Mouse (Mus musculus) G1E-ER4 (cell line): ENCODE results near the gene Naa15. TPM values are rescaled to one million over a fixed set of nuclear protein-coding genes. Genes with fewer than 3 reads are reported as not detected.

Experiments
- GATA1 ChIP-seq: IDR thresholded peaks from one replicate; pipeline ENCODE4 v1.8.0; 2012; ENCODE audit warnings: low read length, inconsistent platforms
- polyA plus RNA-seq: library from polyadenylated mRNA; stranded (reverse); fragments of >175 nt; gene quantifications from 2 replicates; pipeline ENCODE4 v1.2.3, GENCODE M21; 2012

Naa15 gene
- polyA plus RNA-seq, 1 experiment = 16.1 TPM

GRCm38 (mm10) chr3:51387868-51388381 is 27.0 kb upstream of the Naa15 start:
- no peak for TF ChIP-seq GATA1

- peak; percentile 68 for TF ChIP-seq GATA1
Observed at GRCm38 (mm10) chr3:51388904-51389303, 26.0 kb upstream of the Naa15 start.

GRCm38 (mm10) chr3:51391095-51391494 is 23.9 kb upstream of the Naa15 start:
- TF ChIP-seq GATA1 = no peak

- TF ChIP-seq GATA1 = no peak
Observed at GRCm38 (mm10) chr3:51391591-51391990, 23.4 kb upstream of the Naa15 start.

- TF ChIP-seq GATA1 = no peak
Observed at GRCm38 (mm10) chr3:51393651-51394050, 21.3 kb upstream of the Naa15 start.

- no peak for TF ChIP-seq GATA1
Observed at GRCm38 (mm10) chr3:51394881-51395280, 20.1 kb upstream of the Naa15 start.

GRCm38 (mm10) chr3:51395461-51396145 is 19.3 kb upstream of the Naa15 start:
- no peak for TF ChIP-seq GATA1

- TF ChIP-seq GATA1 = no peak
Observed at GRCm38 (mm10) chr3:51396219-51397068, 18.5 kb upstream of the Naa15 start, which contains the start of gene Mgarp. Gene Mgarp (minus strand): TSS chr3:51396738.

GRCm38 (mm10) chr3:51397700-51398299 is 17.1 kb upstream of the Naa15 start:
- no peak for TF ChIP-seq GATA1

- TF ChIP-seq GATA1 = no peak
Observed at GRCm38 (mm10) chr3:51398667-51399066, 16.3 kb upstream of the Naa15 start.

GRCm38 (mm10) chr3:51399531-51399930 is 15.4 kb upstream of the Naa15 start:
- TF ChIP-seq GATA1 = no peak

GRCm38 (mm10) chr3:51400682-51401081 is 14.3 kb upstream of the Naa15 start:
- TF ChIP-seq GATA1 = no peak

GRCm38 (mm10) chr3:51402628-51403027 is 12.3 kb upstream of the Naa15 start:
- TF ChIP-seq GATA1 = no peak

GRCm38 (mm10) chr3:51407870-51408560 is 6.9 kb upstream of the Naa15 start:
- TF ChIP-seq GATA1 = no peak

- TF ChIP-seq GATA1 = no peak
Observed at GRCm38 (mm10) chr3:51408561-51409183, 6.3 kb upstream of the Naa15 start, which contains the start of gene Ndufc1. Gene Ndufc1 (minus strand): TSS chr3:51408988.

- no peak for TF ChIP-seq GATA1
Observed at GRCm38 (mm10) chr3:51412457-51412856, 2.5 kb upstream of the Naa15 start.
